Mouse (Mus musculus): Measurements from ENCODE around the gene Pcgf3. TPM values are rescaled to one million over a fixed set of nuclear protein-coding genes. Genes with fewer than 3 reads are reported as not detected.

The Pcgf3 gene
- polyA plus RNA-seq, 1 experiment from 2014 or later: 29.2 TPM

DNA sequence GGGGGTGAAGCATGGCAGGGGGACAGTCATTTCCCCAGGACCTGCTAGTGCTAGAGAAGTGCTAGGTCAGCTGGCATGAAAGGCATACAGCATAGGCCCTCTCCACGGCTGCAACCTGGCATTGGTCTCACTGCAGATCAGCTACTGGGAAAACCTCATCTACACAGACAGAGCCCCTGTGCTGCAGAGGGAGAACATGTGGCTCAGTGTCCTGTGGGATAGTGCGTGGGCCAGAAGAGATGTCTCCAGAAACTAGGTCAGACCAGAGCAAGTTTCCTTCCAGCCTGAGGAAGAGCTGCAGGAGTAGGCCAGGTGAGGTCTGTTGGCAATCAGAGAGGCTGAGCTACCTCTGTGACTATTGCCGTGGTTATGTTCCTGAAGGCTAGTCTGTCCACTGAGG lies 60.9 kb downstream of the Pcgf3 start:
- no peak overlapping the region for H3K4me3 ChIP-seq (ENCODE audit: low read depth, low read length)
- H3K27me3 ChIP-seq (ENCODE audit: control insufficient read depth, insufficient read depth, low read length): no peaks in the 10 kb centered on the region
- 79% methylated on average over 3 of the region's 3 CpGs for WGBS
- no peaks in the 10 kb centered on the region for H3K4me1 ChIP-seq (ENCODE audit: control insufficient read depth, insufficient read depth, low read length)
- ATAC-seq (ENCODE audit: low FRiP score) (no peak), DNase-seq (ENCODE audit: low spot score, missing footprints) (no peak)
- H3K4me2 ChIP-seq: no peak overlapping the region
- no peak overlapping the region for H3K9ac ChIP-seq (ENCODE audit: low read length)
- no peaks in the 10 kb centered on the region for H3K36me3 ChIP-seq (ENCODE audit: control insufficient read depth, insufficient read depth, low read length)
- H3K9me3 ChIP-seq (ENCODE audit: control insufficient read depth, low read length): no peaks in the 10 kb centered on the region
- H3K27ac ChIP-seq (ENCODE audit: low read depth, low read length): no peak overlapping the region

- Histone ChIP-seq H3K27me3 (ENCODE audit: control insufficient read depth, insufficient read depth, low read length) (no peaks in the 10 kb centered on the region), H3K4me3 (ENCODE audit: low read depth, low read length) (no peak overlapping the region), H3K4me1 (ENCODE audit: control insufficient read depth, insufficient read depth, low read length) (no peaks in the 10 kb centered on the region), H3K27ac (ENCODE audit: low read depth, low read length) (no peak overlapping the region), H3K9ac (ENCODE audit: low read length) (no peak overlapping the region), H3K36me3 (ENCODE audit: control insufficient read depth, insufficient read depth, low read length) (no peaks in the 10 kb centered on the region), H3K9me3 (ENCODE audit: control insufficient read depth, low read length) (no peaks in the 10 kb centered on the region), H3K4me2 (no peak overlapping the region)
- 76% methylated on average over 3 of the region's 3 CpGs for WGBS
- no peak for DNase-seq (ENCODE audit: low spot score, missing footprints)
- ATAC-seq (ENCODE audit: low FRiP score): no peak
Measured at GRCm38 (mm10) chr5:108522597-108522996, 61.6 kb downstream of the Pcgf3 start.

- Histone ChIP-seq H3K27me3 (ENCODE audit: control insufficient read depth, insufficient read depth, low read length) (no peaks in the 10 kb centered on the region), H3K27ac (ENCODE audit: low read depth, low read length) (no peak overlapping the region), H3K9ac (ENCODE audit: low read length) (no peak overlapping the region), H3K4me2 (no peak overlapping the region), H3K9me3 (ENCODE audit: control insufficient read depth, low read length) (peaks cover 7% of the 10 kb centered on the region; the same call in 1 of the 2 replicates), H3K4me1 (ENCODE audit: control insufficient read depth, insufficient read depth, low read length) (no peaks in the 10 kb centered on the region), H3K4me3 (ENCODE audit: low read depth, low read length) (no peak overlapping the region), H3K36me3 (ENCODE audit: control insufficient read depth, insufficient read depth, low read length) (no peaks in the 10 kb centered on the region)
- ATAC-seq (ENCODE audit: low FRiP score): no peak
- 90% methylated on average over 2 of the region's 2 CpGs for WGBS
- DNase-seq (ENCODE audit: low spot score, missing footprints): peak; percentile 62
Measured at GRCm38 (mm10) chr5:108534188-108534587, 73.2 kb downstream of the Pcgf3 start.

- ATAC-seq (ENCODE audit: low FRiP score) (no peak), DNase-seq (ENCODE audit: low spot score, missing footprints) (no peak)
- Histone ChIP-seq H3K9me3 (ENCODE audit: control insufficient read depth, low read length) (no peaks in the 10 kb centered on the region), H3K9ac (ENCODE audit: low read length) (no peak overlapping the region), H3K4me2 (no peak overlapping the region), H3K27me3 (ENCODE audit: control insufficient read depth, insufficient read depth, low read length) (peaks cover 3% of the 10 kb centered on the region), H3K4me3 (ENCODE audit: low read depth, low read length) (no peak overlapping the region), H3K36me3 (ENCODE audit: control insufficient read depth, insufficient read depth, low read length) (no peaks in the 10 kb centered on the region), H3K27ac (ENCODE audit: low read depth, low read length) (no peak overlapping the region), H3K4me1 (ENCODE audit: control insufficient read depth, insufficient read depth, low read length) (no peaks in the 10 kb centered on the region)
- 75% methylated on average over 7 of the region's 7 CpGs for WGBS
Measured at GRCm38 (mm10) chr5:108543516-108544291, 82.7 kb downstream of the Pcgf3 start.

GRCm38 (mm10) chr5:108547636-108548035 lies 86.6 kb downstream of the Pcgf3 start:
- DNase-seq (ENCODE audit: low spot score, missing footprints) (no peak), ATAC-seq (ENCODE audit: low FRiP score) (no peak)
- Histone ChIP-seq H3K27me3 (ENCODE audit: control insufficient read depth, insufficient read depth, low read length) (peaks cover 24% of the 10 kb centered on the region), H3K9ac (ENCODE audit: low read length) (no peak overlapping the region), H3K4me3 (ENCODE audit: low read depth, low read length) (no peak overlapping the region), H3K27ac (ENCODE audit: low read depth, low read length) (no peak overlapping the region), H3K9me3 (ENCODE audit: control insufficient read depth, low read length) (no peaks in the 10 kb centered on the region), H3K36me3 (ENCODE audit: control insufficient read depth, insufficient read depth, low read length) (no peaks in the 10 kb centered on the region), H3K4me2 (no peak overlapping the region), H3K4me1 (ENCODE audit: control insufficient read depth, insufficient read depth, low read length) (peaks cover 5% of the 10 kb centered on the region; the same call in 1 of the 2 replicates)
- 91% methylated on average over 5 of the region's 5 CpGs for WGBS

- H3K9ac ChIP-seq (ENCODE audit: low read length): peak overlapping the region; percentile 55
Measured at GRCm38 (mm10) chr5:108549137-108549488, 88.1 kb downstream of the Pcgf3 start.

GRCm38 (mm10) chr5:108549489-108550206 lies 88.6 kb downstream of the Pcgf3 start, which contains the start of gene Cplx1:
Gene Cplx1, minus strand, starts transcription at chr5:108550024.
- no peaks in the 10 kb centered on the region for H3K36me3 ChIP-seq (ENCODE audit: control insufficient read depth, insufficient read depth, low read length)
- peak within 1 kb of the TSS; percentile 44 for H3K4me3 ChIP-seq (ENCODE audit: low read depth, low read length)
- peak within 1 kb of the TSS; percentile 55 for H3K9ac ChIP-seq (ENCODE audit: low read length)
- ATAC-seq (ENCODE audit: low FRiP score): peak; percentile 90
- under 1% methylated on average over 52 of the region's 56 CpGs for WGBS
- DNase-seq (ENCODE audit: low spot score, missing footprints): peak; percentile 94
- H3K27me3 ChIP-seq (ENCODE audit: control insufficient read depth, insufficient read depth, low read length): peaks cover 24% of the 10 kb centered on the region
- no peaks in the 10 kb centered on the region for H3K9me3 ChIP-seq (ENCODE audit: control insufficient read depth, low read length)
- H3K27ac ChIP-seq (ENCODE audit: low read depth, low read length): no peak within 1 kb of the TSS
- H3K4me1 ChIP-seq (ENCODE audit: control insufficient read depth, insufficient read depth, low read length): peaks cover 5% of the 10 kb centered on the region; the same call in 1 of the 2 replicates
- H3K4me2 ChIP-seq: peak within 1 kb of the TSS; percentile 83

More at GRCm38 (mm10) chr5:108549137-108549488, 88.1 kb downstream of the Pcgf3 start:
- DNase-seq (ENCODE audit: low spot score, missing footprints): peak; percentile 90
- Histone ChIP-seq H3K9me3 (ENCODE audit: control insufficient read depth, low read length) (no peaks in the 10 kb centered on the region), H3K36me3 (ENCODE audit: control insufficient read depth, insufficient read depth, low read length) (no peaks in the 10 kb centered on the region), H3K27me3 (ENCODE audit: control insufficient read depth, insufficient read depth, low read length) (peaks cover 24% of the 10 kb centered on the region), H3K4me1 (ENCODE audit: control insufficient read depth, insufficient read depth, low read length) (peaks cover 5% of the 10 kb centered on the region; the same call in 1 of the 2 replicates), H3K4me3 (ENCODE audit: low read depth, low read length) (peak overlapping the region; percentile 44), H3K4me2 (peak overlapping the region; percentile 83), H3K27ac (ENCODE audit: low read depth, low read length) (no peak overlapping the region)
- no peak for ATAC-seq (ENCODE audit: low FRiP score)
- 14% methylated on average over 7 of the region's 7 CpGs for WGBS

GRCm38 (mm10) chr5:108550207-108550594 lies 89.2 kb downstream of the Pcgf3 start:
- ATAC-seq (ENCODE audit: low FRiP score) (peak; percentile 60), DNase-seq (ENCODE audit: low spot score, missing footprints) (no peak)
- H3K4me3 ChIP-seq (ENCODE audit: low read depth, low read length): peak overlapping the region; percentile 44
- under 1% methylated on average over 16 of the region's 16 CpGs for WGBS
- H3K9ac ChIP-seq (ENCODE audit: low read length): peak overlapping the region; percentile 55
- H3K4me1 ChIP-seq (ENCODE audit: control insufficient read depth, insufficient read depth, low read length): peaks cover 5% of the 10 kb centered on the region; the same call in 1 of the 2 replicates
- peaks cover 24% of the 10 kb centered on the region for H3K27me3 ChIP-seq (ENCODE audit: control insufficient read depth, insufficient read depth, low read length)
- H3K9me3 ChIP-seq (ENCODE audit: control insufficient read depth, low read length): no peaks in the 10 kb centered on the region
- no peak overlapping the region for H3K27ac ChIP-seq (ENCODE audit: low read depth, low read length)
- H3K36me3 ChIP-seq (ENCODE audit: control insufficient read depth, insufficient read depth, low read length): no peaks in the 10 kb centered on the region
- H3K4me2 ChIP-seq: peak overlapping the region; percentile 83

- Histone ChIP-seq H3K27me3 (ENCODE audit: control insufficient read depth, insufficient read depth, low read length) (peaks cover 18% of the 10 kb centered on the region), H3K4me2 (no peak overlapping the region), H3K36me3 (ENCODE audit: control insufficient read depth, insufficient read depth, low read length) (no peaks in the 10 kb centered on the region), H3K4me1 (ENCODE audit: control insufficient read depth, insufficient read depth, low read length) (peaks cover 5% of the 10 kb centered on the region; the same call in 1 of the 2 replicates), H3K4me3 (ENCODE audit: low read depth, low read length) (no peak overlapping the region), H3K27ac (ENCODE audit: low read depth, low read length) (no peak overlapping the region), H3K9me3 (ENCODE audit: control insufficient read depth, low read length) (no peaks in the 10 kb centered on the region), H3K9ac (ENCODE audit: low read length) (no peak overlapping the region)
- WGBS: 80% methylated on average over 1 of the region's 1 CpGs
- no peak for DNase-seq (ENCODE audit: low spot score, missing footprints)
- no peak for ATAC-seq (ENCODE audit: low FRiP score)
Measured at GRCm38 (mm10) chr5:108554041-108554440, 93.0 kb downstream of the Pcgf3 start.
